11 mouse cellular contexts compared by ENCODE assay signal in the genomic region with DNA sequence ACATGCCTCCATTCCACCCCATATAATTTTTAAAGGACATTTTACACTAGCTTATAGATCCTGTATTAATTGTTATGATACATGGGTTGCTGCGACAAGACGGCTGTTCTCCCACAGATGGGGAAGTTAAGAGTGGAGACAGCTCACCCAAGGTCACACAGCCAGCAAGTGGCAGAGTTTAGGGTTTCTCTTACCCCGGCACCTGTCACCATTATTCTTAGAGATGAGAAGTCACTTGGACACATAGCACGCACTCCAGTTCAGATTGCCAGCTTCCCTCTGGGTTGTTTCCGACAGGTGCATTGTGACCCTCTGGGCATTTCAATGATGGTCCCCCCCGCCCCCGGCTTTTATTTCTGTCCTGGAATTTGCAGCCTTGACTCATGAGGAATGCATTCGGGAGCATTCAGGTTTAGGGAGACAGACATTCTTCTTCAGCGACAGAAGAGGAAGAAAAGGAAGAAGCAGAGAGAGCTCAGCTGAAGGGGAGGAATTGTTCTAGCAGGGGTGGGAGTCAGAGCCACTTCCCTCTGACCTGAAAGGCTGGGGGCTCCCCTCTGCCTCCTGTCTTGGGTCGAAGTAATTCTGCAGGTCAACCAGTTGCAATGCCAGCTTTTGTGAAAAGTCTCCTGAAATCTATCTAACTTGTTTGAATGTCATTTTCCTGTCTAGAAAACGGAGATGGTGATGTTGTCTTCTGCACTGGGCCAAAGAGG. TPM values are rescaled to one million over a fixed set of nuclear protein-coding genes. Genes with fewer than 3 reads are reported as not detected.
A peak's percentile ranks its signal among the peaks of the same experiment; 100 is the strongest.
DNase-seq lines count a peak whose midpoint lies in the region; ATAC-seq lines count a peak whose summit lies in the region.
"Had no signal": no experiment of that assay in that cellular context is flagged by ENCODE, and none has a peak within 500 bp of the region (broad histone marks: within the 10 kb centered on the region; RNA-seq: fewer than 3 reads in every experiment).

No protein-coding gene starts in this region.

- no peak for ATAC-seq in heart, embryonic 15.5 days (replicated peaks; ENCODE audit: insufficient number of reproducible peaks, insufficient read depth, low FRiP score, low read depth)
- peak; percentile 7 for ATAC-seq in activated CD4-positive, CD25-positive, alpha-beta regulatory T cell, adult 4 months

- no peak overlapping the region for H3K9ac ChIP-seq in heart, embryonic 15.5 days
- H3K9ac ChIP-seq: lung, embryonic 15.5 days; midbrain, embryonic 12.5 days; neural tube, embryonic 12.5 days had no signal

- H3K27ac ChIP-seq in heart, embryonic 15.5 days, result peak overlapping the region; percentile 36; the same call in 1 of the 2 replicates
- H3K27ac ChIP-seq: lung, embryonic 15.5 days; midbrain, embryonic 12.5 days; neural tube, embryonic 12.5 days had no signal

- peaks cover 8% of the 10 kb centered on the region; the same call in 1 of the 2 replicates for H3K4me1 ChIP-seq in heart, embryonic 15.5 days (replicated peaks)
- H3K4me1 ChIP-seq: midbrain, embryonic 12.5 days; neural tube, embryonic 12.5 days had no signal

- H3K4me3 ChIP-seq in heart, embryonic 15.5 days, result no peak overlapping the region
- H3K4me3 ChIP-seq: lung, embryonic 15.5 days; midbrain, embryonic 12.5 days; neural tube, embryonic 12.5 days had no signal

- 43% methylated on average over 11 of the region's 11 CpGs for WGBS in heart, embryonic 15.5 days

- no peaks in the 10 kb centered on the region for H3K36me3 ChIP-seq in heart, embryonic 15.5 days
- H3K36me3 ChIP-seq: lung, embryonic 15.5 days; midbrain, embryonic 12.5 days; neural tube, embryonic 12.5 days had no signal

- H3K27me3 ChIP-seq in heart, embryonic 15.5 days, result no peaks in the 10 kb centered on the region
- H3K27me3 ChIP-seq: lung, embryonic 15.5 days; midbrain, embryonic 12.5 days; neural tube, embryonic 12.5 days had no signal

- intact Hi-C loops in gastrocnemius, postnatal 14 days (cut with DNase I; ENCODE audit: low total_unique reads), result no loop called here

- DNase-seq in heart, adult 11 months, result no peak
- peak; percentile 38 for DNase-seq in gastrocnemius, postnatal 14 days
- peak; percentile 52 for DNase-seq in skeletal muscle tissue, adult 2 months (ENCODE audit: low read depth, low spot score)
- no peak for DNase-seq in ovary, postnatal 14 days (ENCODE audit: low spot score)
- no peak for DNase-seq in lung, postnatal 36 days

- H3K4me2 ChIP-seq in heart, embryonic 15.5 days, result peak overlapping the region; percentile 36
- H3K4me2 ChIP-seq: lung, embryonic 15.5 days; midbrain, embryonic 12.5 days; neural tube, embryonic 12.5 days had no signal

- no peaks in the 10 kb centered on the region for H3K9me3 ChIP-seq in heart, embryonic 15.5 days (replicated peaks)
- H3K9me3 ChIP-seq: lung, embryonic 15.5 days; midbrain, embryonic 12.5 days; neural tube, embryonic 12.5 days had no signal

RNA-seq across cellular contexts. Expression of gene Chrna9, which starts 2.4 kb away (rescaled TPM):
- polyA plus RNA-seq in heart, embryonic 15.5 days (2015; fragmentation: Nextera tagmentation; extraction: Ambion mirVana), result 0.21 and 2.5 TPM in 2 replicates
- polyA plus RNA-seq in activated CD4-positive, CD25-positive, alpha-beta regulatory T cell, adult 4 months (2017; shearing (Covaris generic)), result 1 to 10 TPM in 1 of 2 experiments, not detected in 1; 1.5 TPM
- total RNA-seq in gastrocnemius, postnatal 14 days (2021), result 1 to 10 TPM; 3.9 to 6.8 TPM
- polyA plus RNA-seq: midbrain, embryonic 12.5 days; neural tube, embryonic 12.5 days; stomach, embryonic 14.5 days had no signal

Comparison
In these comparisons a context has a peak if more than half of its experiments do, and no peak if none do; other contexts are left out.
1. DNase-seq: peak in gastrocnemius, postnatal 14 days (single experiment) and skeletal muscle tissue, adult 2 months (single experiment); none in heart, adult 11 months (single experiment), ovary, postnatal 14 days (single experiment) and lung, postnatal 36 days (single experiment).